Mouse (Mus musculus): ENCODE measurements at regions not wholly inside any gene's neighbourhood (a gene's known extent, or its start where the extent isn't known, plus 50 kb on each side); places are given as distances from the start of the nearest gene placed in this dataset.

GRCm38 (mm10) chr5:45270679-45271078 is 179.4 kb downstream of the Qdpr start:
- DNase-seq (ENCODE audit: low spot score in 2 of 2): no peak

GRCm38 (mm10) chr5:45269391-45269790 is 180.6 kb downstream of the Qdpr start:
- DNase-seq (ENCODE audit: low spot score in 2 of 2): no peak

GRCm38 (mm10) chr5:45266914-45267313 is 183.1 kb downstream of the Qdpr start:
- no peak for DNase-seq (ENCODE audit: low spot score in 2 of 2)

- DNase-seq (ENCODE audit: low spot score in 2 of 2): no peak
Measured at GRCm38 (mm10) chr5:45258486-45258885, 191.6 kb downstream of the Qdpr start.

- DNase-seq (ENCODE audit: low spot score in 2 of 2): no peak
Measured at GRCm38 (mm10) chr5:45256256-45256999, 193.6 kb downstream of the Qdpr start.

GRCm38 (mm10) chr5:45231856-45232255 is 218.2 kb downstream of the Qdpr start:
- no peak for DNase-seq (ENCODE audit: low spot score in 2 of 2)

GRCm38 (mm10) chr5:45230097-45230496 is 219.9 kb downstream of the Qdpr start:
- DNase-seq (ENCODE audit: low spot score in 2 of 2): no peak

- DNase-seq (ENCODE audit: low spot score in 2 of 2): no peak
Measured at GRCm38 (mm10) chr5:45229477-45229876, 220.6 kb downstream of the Qdpr start.

GRCm38 (mm10) chr5:45228226-45228927 is 221.7 kb downstream of the Qdpr start:
- DNase-seq (ENCODE audit: low spot score in 2 of 2): no peak

- DNase-seq (ENCODE audit: low spot score in 2 of 2): no peak
Measured at GRCm38 (mm10) chr5:45220272-45220916, 229.6 kb downstream of the Qdpr start.

- no peak for DNase-seq (ENCODE audit: low spot score in 2 of 2)
Measured at GRCm38 (mm10) chr5:45219558-45219957, 230.5 kb downstream of the Qdpr start.

GRCm38 (mm10) chr5:45219101-45219500 is 230.9 kb downstream of the Qdpr start:
- no peak for DNase-seq (ENCODE audit: low spot score in 2 of 2)

GRCm38 (mm10) chr5:45214475-45214874 is 235.6 kb downstream of the Qdpr start:
- DNase-seq (ENCODE audit: low spot score in 2 of 2): no peak

GRCm38 (mm10) chr5:45198408-45198807 is 251.6 kb downstream of the Qdpr start:
- DNase-seq (ENCODE audit: low spot score in 2 of 2): no peak

GRCm38 (mm10) chr5:45196159-45196558 is 253.9 kb downstream of the Qdpr start:
- peak; percentile 14 to 34 for DNase-seq (ENCODE audit: low spot score in 2 of 2)

- no peak for DNase-seq (ENCODE audit: low spot score in 2 of 2)
Measured at GRCm38 (mm10) chr5:45192287-45192686, 257.7 kb downstream of the Qdpr start.

- no peak for DNase-seq (ENCODE audit: low spot score in 2 of 2)
Measured at GRCm38 (mm10) chr5:45173035-45173755, 276.8 kb downstream of the Qdpr start.

- DNase-seq (ENCODE audit: low spot score in 2 of 2): no peak
Measured at GRCm38 (mm10) chr5:45159194-45159593, 290.8 kb downstream of the Qdpr start.

- DNase-seq (ENCODE audit: low spot score in 2 of 2): no peak
Measured at GRCm38 (mm10) chr5:45154936-45155335, 295.1 kb downstream of the Qdpr start.

GRCm38 (mm10) chr5:45144186-45144585 is 305.9 kb downstream of the Qdpr start:
- DNase-seq (ENCODE audit: low spot score in 2 of 2): no peak

GRCm38 (mm10) chr5:45137198-45137973 is 312.6 kb downstream of the Qdpr start:
- DNase-seq (ENCODE audit: low spot score in 2 of 2): no peak
